Mouse (Mus musculus) neural tube, embryonic 13.5 days (tissue): ENCODE measurements around the gene Ccdc121. TPM values are rescaled to one million over a fixed set of nuclear protein-coding genes. Genes with fewer than 3 reads are reported as not detected.

ENCODE experiments used
- ATAC-seq: fragments of 200-750 bp; cut with Nextera tagmentation; 2 replicates; pipeline ENCODE4 v1.8.0; 2017; ENCODE audit warnings: low read depth, mild to moderate bottlenecking, moderate TSS enrichment, moderate library complexity
- H3K27ac ChIP-seq: fragments of 300-500 bp; sonication (generic); replicated peaks from 2 replicates; pipeline ENCODE4 v1.5.1; 2015; ENCODE audit warnings: moderate library complexity, mild to moderate bottlenecking, inconsistent platforms
- H3K27me3 ChIP-seq: fragments of 300-500 bp; sonication (generic); 2 replicates; pipeline ENCODE4 v1.6.1; 2015; ENCODE audit warnings: mild to moderate bottlenecking, inconsistent platforms
- H3K36me3 ChIP-seq: fragments of 300-500 bp; sonication (generic); 2 replicates; pipeline ENCODE4 v1.6.1; 2015; ENCODE audit warnings: mild to moderate bottlenecking, inconsistent platforms
- H3K4me1 ChIP-seq: fragments of 300-500 bp; sonication (generic); replicated peaks from 2 replicates; pipeline ENCODE4 v1.6.1; 2015; ENCODE audit warnings: inconsistent platforms
- H3K4me2 ChIP-seq: fragments of 300-500 bp; sonication (generic); 2 replicates; pipeline ENCODE4 v1.6.1; 2015; ENCODE audit warnings: inconsistent platforms, mild to moderate bottlenecking, moderate library complexity
- H3K4me3 ChIP-seq: fragments of 300-500 bp; sonication (generic); 2 replicates; pipeline ENCODE4 v1.5.1; 2015; ENCODE audit warnings: mild to moderate bottlenecking, inconsistent platforms
- H3K9ac ChIP-seq: fragments of 300-500 bp; sonication (generic); 2 replicates; pipeline ENCODE4 v1.6.1; 2015; ENCODE audit warnings: moderate library complexity, mild to moderate bottlenecking, inconsistent platforms
- H3K9me3 ChIP-seq: fragments of 300-500 bp; sonication (generic); 2 replicates; pipeline ENCODE4 v1.6.1; 2016; ENCODE audit warnings: inconsistent platforms
- WGBS: fragments of 180-500 bp; shearing (Covaris S2); methylation state at CpG from one replicate; pipeline ENCODE4 v1.1.7; 2015; 5-methylcytosine and 5-hydroxymethylcytosine counted together
- polyA plus RNA-seq: library from polyadenylated mRNA; unstranded; fragments of >200 nt; fragmentation: Nextera tagmentation; extraction: Ambion mirVana; gene quantifications from 2 replicates; pipeline ENCODE4 v1.2.1, GENCODE M21; 2015

The Ccdc121 gene
- polyA plus RNA-seq, 1 experiment from 2014 or later, result not detected

- 88% methylated on average over 2 of the region's 2 CpGs for WGBS
- no peaks in the 10 kb centered on the region for H3K4me1 ChIP-seq
- no peak overlapping the region for H3K9ac ChIP-seq
- H3K27ac ChIP-seq, result no peak overlapping the region
- no peaks in the 10 kb centered on the region for H3K36me3 ChIP-seq
- H3K4me2 ChIP-seq, result no peak overlapping the region
- H3K4me3 ChIP-seq, result no peak overlapping the region
- no peaks in the 10 kb centered on the region for H3K27me3 ChIP-seq
- H3K9me3 ChIP-seq, result no peaks in the 10 kb centered on the region
- ATAC-seq, result no peak
Observed at GRCm38 (mm10) chr1:181503471-181503870, 7.8 kb downstream of the Ccdc121 start.

GRCm38 (mm10) chr1:181484696-181485095, 26.6 kb downstream of the Ccdc121 start:
- no peaks in the 10 kb centered on the region for H3K9me3 ChIP-seq
- no peak overlapping the region for H3K9ac ChIP-seq
- ATAC-seq, result no peak
- no peak overlapping the region for H3K4me3 ChIP-seq
- no peaks in the 10 kb centered on the region for H3K36me3 ChIP-seq
- H3K4me2 ChIP-seq, result no peak overlapping the region
- 67% methylated on average over 5 of the region's 5 CpGs for WGBS
- H3K4me1 ChIP-seq, result peaks cover 15% of the 10 kb centered on the region
- no peaks in the 10 kb centered on the region for H3K27me3 ChIP-seq
- 0 out of 2 replicates have a peak overlapping the region, but pooled peaks have one; percentile 6 for H3K27ac ChIP-seq

- ATAC-seq, result no peak
- H3K27ac ChIP-seq, result no peak overlapping the region
- 0 out of 2 replicates have a peak, but pooled peaks cover 3% of the 10 kb centered on the region for H3K9me3 ChIP-seq
- no peak overlapping the region for H3K4me3 ChIP-seq
- peaks cover 5% of the 10 kb centered on the region for H3K4me1 ChIP-seq
- H3K27me3 ChIP-seq, result no peaks in the 10 kb centered on the region
- no peaks in the 10 kb centered on the region for H3K36me3 ChIP-seq
- H3K4me2 ChIP-seq, result no peak overlapping the region
- WGBS, result 74% methylated on average over 6 of the region's 6 CpGs
- H3K9ac ChIP-seq, result no peak overlapping the region
Observed at GRCm38 (mm10) chr1:181476557-181476956, 34.7 kb downstream of the Ccdc121 start.

GRCm38 (mm10) chr1:181476141-181476540, 35.1 kb downstream of the Ccdc121 start:
- no peak for ATAC-seq
- WGBS, result 85% methylated on average over 8 of the region's 8 CpGs

GRCm38 (mm10) chr1:181469415-181469814, 41.8 kb downstream of the Ccdc121 start:
- H3K27ac ChIP-seq, result no peak overlapping the region
- H3K9ac ChIP-seq, result no peak overlapping the region
- H3K9me3 ChIP-seq, result peaks cover 9% of the 10 kb centered on the region; the same call in 1 of the 2 replicates
- H3K4me2 ChIP-seq, result no peak overlapping the region
- WGBS, result 82% methylated on average over 8 of the region's 8 CpGs
- H3K36me3 ChIP-seq, result no peaks in the 10 kb centered on the region
- peaks cover 10% of the 10 kb centered on the region for H3K4me1 ChIP-seq
- ATAC-seq, result no peak
- no peak overlapping the region for H3K4me3 ChIP-seq
- H3K27me3 ChIP-seq, result no peaks in the 10 kb centered on the region

More at GRCm38 (mm10) chr1:181476141-181476540, 35.1 kb downstream of the Ccdc121 start:
- Histone ChIP-seq H3K4me2 (no peak overlapping the region), H3K9me3 (peaks cover 7% of the 10 kb centered on the region; the same call in 1 of the 2 replicates), H3K36me3 (no peaks in the 10 kb centered on the region), H3K27me3 (no peaks in the 10 kb centered on the region), H3K27ac (no peak overlapping the region), H3K4me1 (peaks cover 5% of the 10 kb centered on the region), H3K4me3 (no peak overlapping the region), H3K9ac (no peak overlapping the region)

- no peak for ATAC-seq
- Histone ChIP-seq H3K4me3 (no peak overlapping the region), H3K36me3 (no peaks in the 10 kb centered on the region), H3K27me3 (no peaks in the 10 kb centered on the region), H3K4me1 (peaks cover 10% of the 10 kb centered on the region), H3K27ac (no peak overlapping the region), H3K9me3 (peaks cover 9% of the 10 kb centered on the region; the same call in 1 of the 2 replicates), H3K9ac (no peak overlapping the region), H3K4me2 (no peak overlapping the region)
- WGBS, result 87% methylated on average over 6 of the region's 6 CpGs
Observed at GRCm38 (mm10) chr1:181467321-181467670, 44.0 kb downstream of the Ccdc121 start.

- Histone ChIP-seq H3K9me3 (peaks cover 9% of the 10 kb centered on the region; the same call in 1 of the 2 replicates), H3K36me3 (no peaks in the 10 kb centered on the region), H3K27me3 (no peaks in the 10 kb centered on the region), H3K4me3 (no peak overlapping the region), H3K4me1 (peaks cover 10% of the 10 kb centered on the region), H3K4me2 (no peak overlapping the region), H3K9ac (no peak overlapping the region), H3K27ac (no peak overlapping the region)
- peak; percentile 43; the same call in 1 of the 2 replicates for ATAC-seq
- 72% methylated on average over 17 of the region's 17 CpGs for WGBS
Observed at GRCm38 (mm10) chr1:181466601-181467320, 44.5 kb downstream of the Ccdc121 start.

GRCm38 (mm10) chr1:181466040-181466439, 45.2 kb downstream of the Ccdc121 start:
- H3K27me3 ChIP-seq, result no peaks in the 10 kb centered on the region
- no peak overlapping the region for H3K9ac ChIP-seq
- no peak overlapping the region for H3K4me2 ChIP-seq
- 0 out of 2 replicates have a peak, but pooled peaks cover 2% of the 10 kb centered on the region for H3K9me3 ChIP-seq
- WGBS, result 89% methylated on average over 6 of the region's 6 CpGs
- no peaks in the 10 kb centered on the region for H3K36me3 ChIP-seq
- H3K4me1 ChIP-seq, result peaks cover 10% of the 10 kb centered on the region
- H3K4me3 ChIP-seq, result no peak overlapping the region
- H3K27ac ChIP-seq, result no peak overlapping the region
- no peak for ATAC-seq

GRCm38 (mm10) chr1:181465027-181465426, 46.2 kb downstream of the Ccdc121 start:
- Histone ChIP-seq H3K4me1 (peaks cover 10% of the 10 kb centered on the region), H3K4me3 (no peak overlapping the region), H3K9ac (no peak overlapping the region), H3K27ac (no peak overlapping the region), H3K9me3 (no peaks in the 10 kb centered on the region), H3K4me2 (no peak overlapping the region), H3K27me3 (no peaks in the 10 kb centered on the region), H3K36me3 (no peaks in the 10 kb centered on the region)
- no peak for ATAC-seq
- 53% methylated on average over 5 of the region's 5 CpGs for WGBS

- no peak overlapping the region for H3K4me3 ChIP-seq
- H3K36me3 ChIP-seq, result no peaks in the 10 kb centered on the region
- peaks cover 15% of the 10 kb centered on the region for H3K4me1 ChIP-seq
- H3K9ac ChIP-seq, result no peak overlapping the region
- no peaks in the 10 kb centered on the region for H3K27me3 ChIP-seq
- no peak for ATAC-seq
- 78% methylated on average over 6 of the region's 6 CpGs for WGBS
- no peak overlapping the region for H3K27ac ChIP-seq
- no peaks in the 10 kb centered on the region for H3K9me3 ChIP-seq
- no peak overlapping the region for H3K4me2 ChIP-seq
Observed at GRCm38 (mm10) chr1:181462906-181463179, 48.4 kb downstream of the Ccdc121 start.

- WGBS, result 63% methylated on average over 8 of the region's 8 CpGs
- Histone ChIP-seq H3K27me3 (no peaks in the 10 kb centered on the region), H3K36me3 (no peaks in the 10 kb centered on the region), H3K4me1 (peaks cover 15% of the 10 kb centered on the region), H3K4me3 (no peak overlapping the region), H3K4me2 (no peak overlapping the region), H3K27ac (no peak overlapping the region), H3K9ac (no peak overlapping the region), H3K9me3 (no peaks in the 10 kb centered on the region)
- no peak; the same call in 1 of the 2 replicates for ATAC-seq
Observed at GRCm38 (mm10) chr1:181462051-181462905, 49.0 kb downstream of the Ccdc121 start.

- Histone ChIP-seq H3K4me2 (no peak overlapping the region), H3K9me3 (no peaks in the 10 kb centered on the region), H3K4me1 (peaks cover 8% of the 10 kb centered on the region; the same call in 1 of the 2 replicates), H3K27me3 (no peaks in the 10 kb centered on the region), H3K27ac (no peak overlapping the region), H3K36me3 (no peaks in the 10 kb centered on the region), H3K4me3 (no peak overlapping the region), H3K9ac (no peak overlapping the region)
- WGBS, result 82% methylated on average over 8 of the region's 8 CpGs
- ATAC-seq, result no peak
Observed at GRCm38 (mm10) chr1:181461484-181461883, 49.8 kb downstream of the Ccdc121 start.
